Mouse (Mus musculus): Measurements from ENCODE around the gene Efcab3. TPM values are rescaled to one million over a fixed set of nuclear protein-coding genes. Genes with fewer than 3 reads are reported as not detected.

The Efcab3 gene
- polyA plus RNA-seq (2012; fragmentation: generic; extraction: Trizol) = not detected

DNA sequence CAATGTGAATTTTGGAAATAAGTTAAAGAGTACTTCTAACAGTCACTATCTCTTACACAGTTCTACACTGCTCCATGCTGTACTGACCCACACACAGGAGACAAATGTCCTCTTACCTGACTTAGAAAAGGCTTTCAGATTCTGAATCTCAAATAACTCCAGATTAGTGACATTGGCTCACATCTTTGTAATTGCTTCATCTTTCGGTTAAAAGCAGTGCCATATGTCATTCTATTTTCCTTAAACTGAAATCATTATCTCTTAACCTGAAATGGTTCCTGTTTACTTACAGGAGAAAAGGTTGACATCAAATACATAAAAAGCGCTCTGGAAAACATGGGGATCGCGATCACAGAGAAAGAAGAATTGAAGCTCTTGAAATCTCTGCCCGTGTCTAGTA, at the start of gene Efcab3:
Gene Efcab3 (plus strand): TSS at position 301 of the 400 bp plus-strand sequence.
- TF ChIP-seq TCF3 (IDR thresholded peaks at IDR 0.05; ENCODE audit: insufficient read length, low read depth) (no peak), MYOD1 (IDR thresholded peaks at IDR 0.05; ENCODE audit: control insufficient read depth in 1 of 3, insufficient read length in 2 of 3, low read depth in 2 of 3) (no peak), MYOG (IDR thresholded peaks at IDR 0.05; ENCODE audit: control insufficient read depth in 1 of 3, insufficient read depth in 1 of 3, insufficient read length in 2 of 3, low read depth in 2 of 3) (no peak), TCF12 (IDR thresholded peaks at IDR 0.05; ENCODE audit: insufficient read depth, poor library complexity, severe bottlenecking) (no peak), USF1 (IDR thresholded peaks at IDR 0.05; ENCODE audit: low read depth) (no peak), POLR2AphosphoS2 (IDR thresholded peaks at IDR 0.05; ENCODE audit: insufficient read length, low read depth) (no peak), POLR2A (IDR thresholded peaks at IDR 0.05; ENCODE audit: insufficient read length, low read depth) (no peak), CEBPB (IDR thresholded peaks at IDR 0.05; ENCODE audit: insufficient read depth, poor library complexity, severe bottlenecking) (no peak), REST (IDR thresholded peaks at IDR 0.05; ENCODE audit: insufficient read depth, insufficient read length) (no peak), SRF (IDR thresholded peaks at IDR 0.05; ENCODE audit: control insufficient read depth, insufficient read length, low read depth) (no peak), E2F4 (IDR thresholded peaks at IDR 0.05; ENCODE audit: insufficient read depth) (no peak), MAX (IDR thresholded peaks at IDR 0.05; ENCODE audit: low read depth) (no peak)

DNA sequence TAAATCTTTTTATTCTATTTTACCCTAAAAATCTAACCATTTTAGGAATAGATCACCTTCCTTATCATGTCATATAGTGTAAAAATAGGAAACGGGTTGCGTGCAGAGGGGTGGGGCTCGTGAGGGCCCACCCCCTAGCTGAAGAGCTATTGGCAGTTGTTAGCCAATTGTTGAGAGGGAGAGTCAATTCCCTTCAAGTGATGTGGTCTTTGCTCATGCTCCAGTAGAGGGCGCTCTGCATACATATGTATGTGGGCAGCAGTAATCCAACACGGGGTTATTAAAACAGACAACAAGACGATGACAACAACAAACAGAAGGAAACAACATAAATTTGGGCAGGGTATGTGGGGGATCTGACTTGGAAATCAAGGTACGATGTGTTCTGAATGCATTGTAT, 42.3 kb upstream of the Efcab3 start:
- no peak for TF ChIP-seq TCF12 (IDR thresholded peaks at IDR 0.05; ENCODE audit: insufficient read depth, poor library complexity, severe bottlenecking)
- TF ChIP-seq CEBPB (IDR thresholded peaks at IDR 0.05; ENCODE audit: insufficient read depth, poor library complexity, severe bottlenecking) = no peak
- Histone ChIP-seq H3K36me3 (ENCODE audit: control insufficient read depth, insufficient read depth) (no peaks in the 10 kb centered on the region), H3ac (ENCODE audit: control insufficient read depth, insufficient read length) (no peak overlapping the region), H3K27me3 (ENCODE audit: control insufficient read depth, insufficient read depth, insufficient read length) (no peaks in the 10 kb centered on the region), H3K4me3 (no peak overlapping the region), H3K4me2 (ENCODE audit: low read depth) (no peak overlapping the region), H3K79me2 (ENCODE audit: control insufficient read depth, insufficient read depth) (no peaks in the 10 kb centered on the region)

More for the DNA sequence above, at the start of gene Efcab3:
- H3K4me3 ChIP-seq = no peak within 1 kb of the TSS
- no peaks in the 10 kb centered on the region for H3K27me3 ChIP-seq (ENCODE audit: control insufficient read depth, insufficient read depth, insufficient read length)
- H3ac ChIP-seq (ENCODE audit: control insufficient read depth, insufficient read length) = no peak within 1 kb of the TSS
- H3K79me2 ChIP-seq (ENCODE audit: control insufficient read depth, insufficient read depth) = no peaks in the 10 kb centered on the region
- H3K4me2 ChIP-seq (ENCODE audit: low read depth) = no peak within 1 kb of the TSS
- H3K36me3 ChIP-seq (ENCODE audit: control insufficient read depth, insufficient read depth) = no peaks in the 10 kb centered on the region

GRCm38 (mm10) chr11:105028744-105029348, 34.5 kb upstream of the Efcab3 start:
- Histone ChIP-seq H3K4me2 (ENCODE audit: low read depth) (peak overlapping the region; percentile 54), H3K4me3 (no peak overlapping the region), H3K36me3 (ENCODE audit: control insufficient read depth, insufficient read depth) (no peaks in the 10 kb centered on the region), H3ac (ENCODE audit: control insufficient read depth, insufficient read length) (no peak overlapping the region), H3K27me3 (ENCODE audit: control insufficient read depth, insufficient read depth, insufficient read length) (no peaks in the 10 kb centered on the region), H3K79me2 (ENCODE audit: control insufficient read depth, insufficient read depth) (no peaks in the 10 kb centered on the region)
- TF ChIP-seq POLR2AphosphoS2 (IDR thresholded peaks at IDR 0.05; ENCODE audit: insufficient read length, low read depth) (no peak), E2F4 (IDR thresholded peaks at IDR 0.05; ENCODE audit: insufficient read depth) (no peak), POLR2A (IDR thresholded peaks at IDR 0.05; ENCODE audit: insufficient read length, low read depth) (no peak), TCF3 (IDR thresholded peaks at IDR 0.05; ENCODE audit: insufficient read length, low read depth) (no peak), TCF12 (IDR thresholded peaks at IDR 0.05; ENCODE audit: insufficient read depth, poor library complexity, severe bottlenecking) (peak; percentile 20), MAX (IDR thresholded peaks at IDR 0.05; ENCODE audit: low read depth) (no peak), REST (IDR thresholded peaks at IDR 0.05; ENCODE audit: insufficient read depth, insufficient read length) (no peak), CEBPB (IDR thresholded peaks at IDR 0.05; ENCODE audit: insufficient read depth, poor library complexity, severe bottlenecking) (no peak), USF1 (IDR thresholded peaks at IDR 0.05; ENCODE audit: low read depth) (no peak), MYOG (IDR thresholded peaks at IDR 0.05; ENCODE audit: control insufficient read depth in 1 of 3, insufficient read depth in 1 of 3, insufficient read length in 2 of 3, low read depth in 2 of 3) (peak in 1 of 3 experiments; percentile 80), SRF (IDR thresholded peaks at IDR 0.05; ENCODE audit: control insufficient read depth, insufficient read length, low read depth) (no peak), MYOD1 (IDR thresholded peaks at IDR 0.05; ENCODE audit: control insufficient read depth in 1 of 3, insufficient read length in 2 of 3, low read depth in 2 of 3) (peak in 2 of 3 experiments; percentile 54 to 77)

DNA sequence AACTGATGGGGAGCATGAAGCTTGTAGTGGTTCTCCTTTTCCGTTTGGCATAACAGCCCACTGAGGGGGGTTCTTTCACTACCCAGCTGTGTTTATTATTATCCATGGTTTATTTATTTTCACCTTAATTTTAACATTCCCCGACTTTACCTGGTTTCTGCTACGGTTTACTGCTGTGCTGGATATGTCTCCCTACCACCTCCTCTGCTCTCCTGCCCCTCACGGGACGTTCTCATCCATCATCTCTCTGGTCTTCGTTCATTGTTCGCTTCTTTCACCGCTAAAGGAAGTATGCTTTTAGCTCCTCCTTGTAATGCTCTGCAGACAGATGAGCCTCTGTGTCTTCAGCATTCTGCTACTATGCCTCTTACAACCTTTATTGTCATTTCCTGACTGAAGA, 33.9 kb upstream of the Efcab3 start:
- no peaks in the 10 kb centered on the region for H3K36me3 ChIP-seq (ENCODE audit: control insufficient read depth, insufficient read depth)
- no peaks in the 10 kb centered on the region for H3K27me3 ChIP-seq (ENCODE audit: control insufficient read depth, insufficient read depth, insufficient read length)
- H3K79me2 ChIP-seq (ENCODE audit: control insufficient read depth, insufficient read depth) = no peaks in the 10 kb centered on the region
- H3K4me2 ChIP-seq (ENCODE audit: low read depth) = peak overlapping the region; percentile 54
- no peak overlapping the region for H3ac ChIP-seq (ENCODE audit: control insufficient read depth, insufficient read length)
- TF ChIP-seq POLR2AphosphoS2 (IDR thresholded peaks at IDR 0.05; ENCODE audit: insufficient read length, low read depth) (no peak), USF1 (IDR thresholded peaks at IDR 0.05; ENCODE audit: low read depth) (no peak), MYOD1 (IDR thresholded peaks at IDR 0.05; ENCODE audit: control insufficient read depth in 1 of 3, insufficient read length in 2 of 3, low read depth in 2 of 3) (no peak), MAX (IDR thresholded peaks at IDR 0.05; ENCODE audit: low read depth) (no peak), E2F4 (IDR thresholded peaks at IDR 0.05; ENCODE audit: insufficient read depth) (no peak), SRF (IDR thresholded peaks at IDR 0.05; ENCODE audit: control insufficient read depth, insufficient read length, low read depth) (no peak), CEBPB (IDR thresholded peaks at IDR 0.05; ENCODE audit: insufficient read depth, poor library complexity, severe bottlenecking) (no peak), TCF3 (IDR thresholded peaks at IDR 0.05; ENCODE audit: insufficient read length, low read depth) (no peak), POLR2A (IDR thresholded peaks at IDR 0.05; ENCODE audit: insufficient read length, low read depth) (no peak), REST (IDR thresholded peaks at IDR 0.05; ENCODE audit: insufficient read depth, insufficient read length) (no peak), MYOG (IDR thresholded peaks at IDR 0.05; ENCODE audit: control insufficient read depth in 1 of 3, insufficient read depth in 1 of 3, insufficient read length in 2 of 3, low read depth in 2 of 3) (no peak), TCF12 (IDR thresholded peaks at IDR 0.05; ENCODE audit: insufficient read depth, poor library complexity, severe bottlenecking) (no peak)
- H3K4me3 ChIP-seq = no peak overlapping the region

Measured in myocyte (in vitro differentiated cells).